Mouse (Mus musculus) neural tube, embryonic 14.5 days (tissue): ENCODE measurements around the gene Gm44503. TPM values are rescaled to one million over a fixed set of nuclear protein-coding genes. Genes with fewer than 3 reads are reported as not detected.

Experiments used
- ATAC-seq: fragments of 200-750 bp; cut with Nextera tagmentation; 2 replicates; pipeline ENCODE4 v1.8.0; 2017; ENCODE audit warnings: low read depth, mild to moderate bottlenecking, moderate TSS enrichment, moderate library complexity
- H3K27ac ChIP-seq: fragments of 300-500 bp; sonication (generic); 2 replicates; pipeline ENCODE4 v1.5.1; 2014; ENCODE audit warnings: low read depth, mild to moderate bottlenecking, control low read depth, low read length, moderate library complexity, mixed read lengths
- H3K27me3 ChIP-seq: fragments of 300-500 bp; sonication (generic); 2 replicates; pipeline ENCODE4 v1.6.1; 2014; ENCODE audit warnings: low read length; ENCODE audit not compliant: control insufficient read depth, insufficient read depth
- H3K36me3 ChIP-seq: fragments of 300-500 bp; sonication (generic); 2 replicates; pipeline ENCODE4 v1.6.1; 2014; ENCODE audit warnings: low read length, mixed read lengths; ENCODE audit not compliant: control insufficient read depth, insufficient read depth
- H3K4me1 ChIP-seq: fragments of 300-500 bp; sonication (generic); 2 replicates; pipeline ENCODE4 v1.6.1; 2014; ENCODE audit warnings: low read length; ENCODE audit not compliant: control insufficient read depth, insufficient read depth
- H3K4me2 ChIP-seq: fragments of 300-500 bp; sonication (generic); 2 replicates; pipeline ENCODE4 v1.6.1; 2014; ENCODE audit warnings: mild to moderate bottlenecking, low read depth, low read length, control low read depth
- H3K4me3 ChIP-seq: fragments of 300-500 bp; sonication (generic); 2 replicates; pipeline ENCODE4 v1.5.1; 2014; ENCODE audit warnings: low read depth, low read length, control low read depth, mixed read lengths
- H3K9ac ChIP-seq: fragments of 300-500 bp; sonication (generic); replicated peaks from 2 replicates; pipeline ENCODE4 v1.6.1; 2014; ENCODE audit warnings: low read depth, mild to moderate bottlenecking, control low read depth, low read length, mixed read lengths
- H3K9me3 ChIP-seq: fragments of 300-500 bp; sonication (generic); 2 replicates; pipeline ENCODE4 v1.6.1; 2016; ENCODE audit warnings: low read length; ENCODE audit not compliant: control insufficient read depth
- WGBS: fragments of 180-500 bp; shearing (Covaris S2); extraction: QIAGEN DNeasy Blood & Tissue Kit; methylation state at CpG from one replicate; pipeline ENCODE4 v1.1.7; 2014; 5-methylcytosine and 5-hydroxymethylcytosine counted together
- polyA plus RNA-seq: library from polyadenylated mRNA; unstranded; fragments of >200 nt; fragmentation: Nextera tagmentation; extraction: Ambion mirVana; gene quantifications from 2 replicates; pipeline ENCODE4 v1.2.1, GENCODE M21; 2014

Gene Gm44503
- polyA plus RNA-seq, 1 experiment from 2014 or later, result not detected

- Histone ChIP-seq H3K27ac (no peak overlapping the region), H3K9ac (no peak overlapping the region), H3K9me3 (no peaks in the 10 kb centered on the region), H3K27me3 (no peaks in the 10 kb centered on the region), H3K4me1 (no peaks in the 10 kb centered on the region), H3K4me2 (no peak overlapping the region), H3K4me3 (no peak overlapping the region), H3K36me3 (peaks cover 21% of the 10 kb centered on the region)
- no peak for ATAC-seq
- WGBS, result 88% methylated on average over 8 of the region's 8 CpGs
These were observed 45.4 kb downstream of the Gm44503 start for GRCm38 (mm10) chr9:73004076-73004475.

GRCm38 (mm10) chr9:73005106-73005505 is 46.5 kb downstream of the Gm44503 start:
- H3K36me3 ChIP-seq, result peaks cover 21% of the 10 kb centered on the region
- WGBS, result 87% methylated on average over 6 of the region's 6 CpGs

GRCm38 (mm10) chr9:73006175-73006574 is 47.5 kb downstream of the Gm44503 start:
- ATAC-seq, result no peak
- Histone ChIP-seq H3K27me3 (no peaks in the 10 kb centered on the region), H3K4me3 (no peak overlapping the region), H3K4me2 (no peak overlapping the region), H3K4me1 (no peaks in the 10 kb centered on the region), H3K27ac (no peak overlapping the region), H3K9me3 (no peaks in the 10 kb centered on the region), H3K9ac (no peak overlapping the region), H3K36me3 (peaks cover 20% of the 10 kb centered on the region; the same call in 1 of the 2 replicates)
- WGBS, result 94% methylated on average over 3 of the region's 3 CpGs

More at GRCm38 (mm10) chr9:73005106-73005505, 46.5 kb downstream of the Gm44503 start:
- H3K4me3 ChIP-seq, result no peak overlapping the region
- H3K4me1 ChIP-seq, result no peaks in the 10 kb centered on the region
- H3K9ac ChIP-seq, result no peak overlapping the region
- H3K9me3 ChIP-seq, result no peaks in the 10 kb centered on the region
- no peaks in the 10 kb centered on the region for H3K27me3 ChIP-seq
- H3K4me2 ChIP-seq, result no peak overlapping the region
- ATAC-seq, result no peak
- no peak overlapping the region for H3K27ac ChIP-seq

GRCm38 (mm10) chr9:73008384-73008783 is 49.7 kb downstream of the Gm44503 start:
- Histone ChIP-seq H3K4me1 (no peaks in the 10 kb centered on the region), H3K4me2 (no peak overlapping the region), H3K4me3 (no peak overlapping the region), H3K9ac (no peak overlapping the region), H3K9me3 (no peaks in the 10 kb centered on the region), H3K36me3 (peaks cover 27% of the 10 kb centered on the region), H3K27ac (no peak overlapping the region), H3K27me3 (no peaks in the 10 kb centered on the region)
- ATAC-seq, result no peak
- 82% methylated on average over 3 of the region's 3 CpGs for whole genome bisulfite sequencing

GRCm38 (mm10) chr9:73012629-73013028 is 54.0 kb downstream of the Gm44503 start:
- no peak overlapping the region for H3K27ac ChIP-seq
- H3K4me3 ChIP-seq, result no peak overlapping the region
- no peak for ATAC-seq
- no peaks in the 10 kb centered on the region for H3K27me3 ChIP-seq
- H3K4me2 ChIP-seq, result no peak overlapping the region
- 94% methylated on average over 4 of the region's 4 CpGs for WGBS
- H3K9me3 ChIP-seq, result no peaks in the 10 kb centered on the region
- no peak overlapping the region for H3K9ac ChIP-seq
- no peaks in the 10 kb centered on the region for H3K4me1 ChIP-seq
- peaks cover 54% of the 10 kb centered on the region for H3K36me3 ChIP-seq

- Histone ChIP-seq H3K4me1 (no peaks in the 10 kb centered on the region), H3K4me2 (no peak overlapping the region), H3K9ac (no peak overlapping the region), H3K27ac (no peak overlapping the region), H3K27me3 (no peaks in the 10 kb centered on the region), H3K36me3 (peaks cover 57% of the 10 kb centered on the region), H3K9me3 (no peaks in the 10 kb centered on the region), H3K4me3 (no peak overlapping the region)
- ATAC-seq, result no peak
- WGBS, result 92% methylated on average over 13 of the region's 13 CpGs
These were observed 56.1 kb downstream of the Gm44503 start for GRCm38 (mm10) chr9:73014724-73015123.

GRCm38 (mm10) chr9:73019841-73020240 is 61.2 kb downstream of the Gm44503 start:
- Histone ChIP-seq H3K36me3 (peaks cover 38% of the 10 kb centered on the region), H3K9me3 (no peaks in the 10 kb centered on the region), H3K4me3 (no peak overlapping the region), H3K27me3 (no peaks in the 10 kb centered on the region), H3K4me2 (no peak overlapping the region), H3K4me1 (no peaks in the 10 kb centered on the region), H3K27ac (no peak overlapping the region), H3K9ac (no peak overlapping the region)
- WGBS, result 95% methylated on average over 10 of the region's 10 CpGs
- ATAC-seq, result no peak

- Histone ChIP-seq H3K9ac (no peak overlapping the region), H3K27me3 (no peaks in the 10 kb centered on the region), H3K4me3 (no peak overlapping the region), H3K4me1 (no peaks in the 10 kb centered on the region), H3K27ac (no peak overlapping the region), H3K36me3 (peaks cover 33% of the 10 kb centered on the region), H3K4me2 (no peak overlapping the region), H3K9me3 (no peaks in the 10 kb centered on the region)
- WGBS, result 92% methylated on average over 5 of the region's 5 CpGs
- no peak for ATAC-seq
These were observed 62.0 kb downstream of the Gm44503 start for GRCm38 (mm10) chr9:73020566-73021097.

GRCm38 (mm10) chr9:73025818-73026636 is 67.4 kb downstream of the Gm44503 start:
- 25% methylated on average over 17 of the region's 17 CpGs for WGBS
- H3K27me3 ChIP-seq, result no peaks in the 10 kb centered on the region
- H3K4me1 ChIP-seq, result 0 out of 2 replicates have a peak, but pooled peaks cover 2% of the 10 kb centered on the region
- H3K9ac ChIP-seq, result no peak overlapping the region
- ATAC-seq, result peak; percentile 73
- no peaks in the 10 kb centered on the region for H3K9me3 ChIP-seq
- H3K36me3 ChIP-seq, result peaks cover 5% of the 10 kb centered on the region
- no peak overlapping the region for H3K27ac ChIP-seq
- peak overlapping the region; percentile 14; the same call in 1 of the 2 replicates for H3K4me2 ChIP-seq
- no peak overlapping the region for H3K4me3 ChIP-seq
